Mouse (Mus musculus) stomach, embryonic 14.5 days (tissue): ENCODE results near the gene Gtpbp1. TPM values are rescaled to one million over a fixed set of nuclear protein-coding genes. Genes with fewer than 3 reads are reported as not detected.

Source experiments
- ATAC-seq: fragments of 200-750 bp; cut with Nextera tagmentation; 2 replicates; pipeline ENCODE4 v1.8.0; 2017; ENCODE audit warnings: low read depth, moderate TSS enrichment; ENCODE audit not compliant: insufficient number of reproducible peaks, insufficient read depth, low FRiP score
- H3K27ac ChIP-seq: fragments of 300-500 bp; sonication (generic); 2 replicates; pipeline ENCODE4 v1.5.1; 2014; ENCODE audit warnings: mild to moderate bottlenecking, low read length, moderate library complexity, mixed read lengths
- H3K27me3 ChIP-seq: fragments of 300-500 bp; sonication (generic); 2 replicates; pipeline ENCODE4 v1.6.1; 2014; ENCODE audit warnings: low read length, control low read depth, mixed read lengths; ENCODE audit not compliant: control insufficient read depth, insufficient read depth
- H3K36me3 ChIP-seq: fragments of 300-500 bp; sonication (generic); 2 replicates; pipeline ENCODE4 v1.6.1; 2014; ENCODE audit warnings: mild to moderate bottlenecking, control low read depth, low read length, moderate library complexity, mixed read lengths; ENCODE audit not compliant: control insufficient read depth, insufficient read depth
- H3K4me1 ChIP-seq: fragments of 300-500 bp; sonication (generic); 2 replicates; pipeline ENCODE4 v1.6.1; 2014; ENCODE audit warnings: low read length, control low read depth, mixed read lengths; ENCODE audit not compliant: control insufficient read depth, insufficient read depth
- H3K4me2 ChIP-seq: fragments of 300-500 bp; sonication (generic); replicated peaks from 2 replicates; pipeline ENCODE4 v1.6.1; 2014; ENCODE audit warnings: low read depth, low read length, control low read depth
- H3K4me3 ChIP-seq: fragments of 300-500 bp; sonication (generic); 2 replicates; pipeline ENCODE4 v1.5.1; 2014; ENCODE audit warnings: low read depth, low read length, control low read depth
- H3K9ac ChIP-seq: fragments of 300-500 bp; sonication (generic); replicated peaks from 2 replicates; pipeline ENCODE4 v1.6.1; 2014; ENCODE audit warnings: low read depth, mild to moderate bottlenecking, control low read depth, low read length, moderate library complexity, mixed read lengths
- H3K9me3 ChIP-seq: fragments of 300-500 bp; sonication (generic); 2 replicates; pipeline ENCODE4 v1.6.1; 2016; ENCODE audit warnings: low read depth, low read length, control low read depth; ENCODE audit not compliant: control insufficient read depth
- WGBS: fragments of 180-500 bp; shearing (Covaris S2); extraction: QIAGEN DNeasy Blood & Tissue Kit; methylation state at CpG from one replicate; pipeline ENCODE4 v1.1.7; 2014; 5-methylcytosine and 5-hydroxymethylcytosine counted together
- polyA plus RNA-seq: library from polyadenylated mRNA; unstranded; fragments of >200 nt; fragmentation: Nextera tagmentation; extraction: Ambion mirVana; gene quantifications from 2 replicates; pipeline ENCODE4 v1.2.1, GENCODE M21; 2014

Gene Gtpbp1
- polyA plus RNA-seq, 1 experiment from 2014 or later: 24.7 TPM

GRCm38 (mm10) chr15:79697011-79697410 is 6.4 kb downstream of the Gtpbp1 start:
- Histone ChIP-seq H3K36me3 (peaks cover 4% of the 10 kb centered on the region; the same call in 1 of the 2 replicates), H3K9me3 (no peaks in the 10 kb centered on the region), H3K27ac (no peak overlapping the region), H3K27me3 (no peaks in the 10 kb centered on the region), H3K9ac (no peak overlapping the region), H3K4me1 (peaks cover 7% of the 10 kb centered on the region; the same call in 1 of the 2 replicates), H3K4me3 (no peak overlapping the region), H3K4me2 (no peak overlapping the region)
- no peak for ATAC-seq
- 89% methylated on average over 6 of the region's 6 CpGs for WGBS

DNA sequence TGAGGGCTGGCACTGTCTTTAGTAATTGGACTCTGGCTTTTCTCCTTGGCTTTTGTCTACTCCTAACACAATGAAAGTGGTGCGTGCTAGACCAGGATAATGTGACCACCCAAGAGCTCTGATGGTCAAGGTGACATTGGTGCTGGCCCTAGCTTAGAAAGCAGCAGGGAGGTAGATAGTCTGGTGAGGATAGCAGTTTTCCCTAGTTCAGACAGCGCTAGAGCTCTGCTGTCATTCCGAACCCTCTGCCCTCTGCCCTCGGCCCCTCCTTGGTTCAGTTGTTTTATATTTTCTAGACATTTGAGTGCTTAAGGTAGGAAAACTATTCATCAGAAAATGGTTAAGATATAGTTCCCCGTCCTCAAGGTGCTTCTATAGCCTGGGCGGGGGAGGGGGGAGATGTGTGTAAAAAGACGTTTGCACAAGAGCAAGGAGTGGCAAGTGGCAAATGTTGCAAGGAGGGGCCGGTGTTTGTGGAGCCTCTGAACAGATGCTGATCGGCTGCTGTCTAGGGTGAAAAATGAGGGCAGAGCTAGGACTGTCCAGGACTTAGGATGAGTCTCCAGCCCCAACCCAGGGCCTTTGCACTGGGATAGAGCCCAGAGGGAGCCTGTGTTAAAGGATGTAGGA is 7.0 kb downstream of the Gtpbp1 start:
- ATAC-seq: 0 out of 2 replicates have a peak, but pooled peaks have one; percentile 28
- Histone ChIP-seq H3K27me3 (no peaks in the 10 kb centered on the region), H3K27ac (no peak overlapping the region), H3K4me1 (no peaks in the 10 kb centered on the region; the same call in 1 of the 2 replicates), H3K36me3 (peaks cover 4% of the 10 kb centered on the region; the same call in 1 of the 2 replicates), H3K9ac (no peak overlapping the region), H3K4me3 (no peak overlapping the region), H3K9me3 (no peaks in the 10 kb centered on the region), H3K4me2 (no peak overlapping the region)
- 72% methylated on average over 9 of the region's 9 CpGs for WGBS

- no peak overlapping the region for H3K9ac ChIP-seq
- ATAC-seq: no peak
- WGBS: 88% methylated on average over 17 of the region's 17 CpGs
These were observed 16.1 kb downstream of the Gtpbp1 start for GRCm38 (mm10) chr15:79706603-79707214.

GRCm38 (mm10) chr15:79708229-79708822 is 17.7 kb downstream of the Gtpbp1 start:
- Histone ChIP-seq H3K4me1 (no peaks in the 10 kb centered on the region), H3K9me3 (no peaks in the 10 kb centered on the region), H3K9ac (no peak overlapping the region), H3K27me3 (no peaks in the 10 kb centered on the region), H3K4me3 (no peak overlapping the region), H3K4me2 (no peak overlapping the region), H3K36me3 (peaks cover 31% of the 10 kb centered on the region), H3K27ac (no peak overlapping the region)
- 91% methylated on average over 5 of the region's 5 CpGs for WGBS
- no peak for ATAC-seq

More at GRCm38 (mm10) chr15:79706603-79707214, 16.1 kb downstream of the Gtpbp1 start:
- H3K9me3 ChIP-seq: no peaks in the 10 kb centered on the region
- H3K4me2 ChIP-seq: no peak overlapping the region
- H3K4me1 ChIP-seq: no peaks in the 10 kb centered on the region
- no peaks in the 10 kb centered on the region for H3K27me3 ChIP-seq
- peaks cover 19% of the 10 kb centered on the region for H3K36me3 ChIP-seq
- no peak overlapping the region for H3K27ac ChIP-seq
- no peak overlapping the region for H3K4me3 ChIP-seq

DNA sequence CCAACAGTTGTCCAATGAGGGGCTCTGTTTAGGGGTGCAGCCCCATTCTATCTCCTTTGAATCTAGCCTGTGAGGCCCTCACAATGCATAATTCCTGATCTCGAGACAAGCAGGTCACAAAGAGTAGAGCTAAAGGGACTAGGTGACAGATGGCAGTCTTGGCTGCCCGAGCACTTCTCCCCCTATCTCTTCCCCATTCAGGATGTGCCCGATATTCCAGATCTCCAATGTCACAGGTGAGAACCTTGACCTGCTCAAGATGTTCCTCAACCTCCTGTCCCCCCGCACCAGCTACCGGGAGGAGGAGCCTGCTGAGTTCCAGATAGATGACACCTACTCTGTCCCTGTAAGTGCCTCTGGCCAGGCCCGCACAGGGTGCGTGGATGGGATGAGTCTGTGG is 25.0 kb downstream of the Gtpbp1 start:
- no peak overlapping the region for H3K9ac ChIP-seq
- H3K27me3 ChIP-seq: no peaks in the 10 kb centered on the region
- ATAC-seq: no peak
- H3K4me2 ChIP-seq: no peak overlapping the region
- H3K4me3 ChIP-seq: no peak overlapping the region
- WGBS: 93% methylated on average over 7 of the region's 7 CpGs
- no peaks in the 10 kb centered on the region for H3K9me3 ChIP-seq
- H3K4me1 ChIP-seq: no peaks in the 10 kb centered on the region
- H3K36me3 ChIP-seq: peaks cover 67% of the 10 kb centered on the region
- no peak overlapping the region for H3K27ac ChIP-seq

DNA sequence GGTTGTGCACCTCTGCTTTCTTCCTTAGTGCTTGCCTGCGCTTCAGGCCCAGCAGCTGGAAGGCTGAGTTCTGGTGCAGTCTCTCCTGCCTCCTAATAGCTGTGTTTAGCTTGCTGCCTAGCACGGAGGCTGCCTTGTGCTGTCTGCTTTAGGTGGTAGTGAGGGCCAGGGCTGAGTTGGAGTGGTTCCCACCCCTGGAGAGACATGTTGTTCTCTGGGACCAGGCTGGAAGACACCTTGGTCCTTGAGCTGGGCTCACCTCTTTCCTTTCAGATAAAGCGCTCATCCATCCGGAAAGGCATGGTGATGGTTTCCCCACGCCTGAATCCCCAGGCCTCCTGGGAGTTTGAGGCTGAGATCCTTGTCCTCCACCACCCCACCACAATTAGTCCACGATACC is 26.1 kb downstream of the Gtpbp1 start:
- 95% methylated on average over 6 of the region's 6 CpGs for WGBS
- H3K36me3 ChIP-seq: peaks cover 68% of the 10 kb centered on the region
- no peak for ATAC-seq

GRCm38 (mm10) chr15:79720267-79720666 is 29.6 kb downstream of the Gtpbp1 start:
- Histone ChIP-seq H3K4me2 (no peak overlapping the region), H3K36me3 (peaks cover 54% of the 10 kb centered on the region), H3K9me3 (no peaks in the 10 kb centered on the region), H3K4me3 (no peak overlapping the region), H3K27me3 (no peaks in the 10 kb centered on the region), H3K9ac (no peak overlapping the region), H3K27ac (no peak overlapping the region), H3K4me1 (no peaks in the 10 kb centered on the region)
- no peak for ATAC-seq
- 91% methylated on average over 8 of the region's 8 CpGs for WGBS

More for the DNA sequence above, 26.1 kb downstream of the Gtpbp1 start:
- H3K4me2 ChIP-seq: no peak overlapping the region
- H3K27ac ChIP-seq: no peak overlapping the region
- no peak overlapping the region for H3K9ac ChIP-seq
- H3K4me3 ChIP-seq: no peak overlapping the region
- no peaks in the 10 kb centered on the region for H3K27me3 ChIP-seq
- no peaks in the 10 kb centered on the region for H3K9me3 ChIP-seq
- H3K4me1 ChIP-seq: no peaks in the 10 kb centered on the region

GRCm38 (mm10) chr15:79720796-79721195 is 30.2 kb downstream of the Gtpbp1 start:
- Histone ChIP-seq H3K4me1 (no peaks in the 10 kb centered on the region), H3K36me3 (peaks cover 51% of the 10 kb centered on the region), H3K27ac (no peak overlapping the region), H3K27me3 (no peaks in the 10 kb centered on the region), H3K4me2 (no peak overlapping the region), H3K9ac (no peak overlapping the region), H3K9me3 (no peaks in the 10 kb centered on the region), H3K4me3 (no peak overlapping the region)
- 82% methylated on average over 4 of the region's 4 CpGs for WGBS
- ATAC-seq: no peak
